Mouse (Mus musculus) erythroblast, embryonic 14.5 days (primary cell): ENCODE data around the gene Ehf. TPM values are rescaled to one million over a fixed set of nuclear protein-coding genes. Genes with fewer than 3 reads are reported as not detected.

Experiments
- H3K27me3 ChIP-seq: 2 replicates; pipeline ENCODE4 v1.6.1; 2012; ENCODE audit warnings: inconsistent platforms; ENCODE audit not compliant: control insufficient read depth
- H3K36me3 ChIP-seq: 2 replicates; pipeline ENCODE4 v1.6.1; 2012; ENCODE audit warnings: mild to moderate bottlenecking, inconsistent platforms; ENCODE audit not compliant: control insufficient read depth
- H3K4me1 ChIP-seq: 2 replicates; pipeline ENCODE4 v1.6.1; 2012; ENCODE audit warnings: inconsistent platforms; ENCODE audit not compliant: control insufficient read depth
- H3K4me3 ChIP-seq: replicated peaks from 2 replicates; pipeline ENCODE3; 2012; ENCODE audit warnings: moderate library complexity, mild to moderate bottlenecking, inconsistent platforms
- H3K9me3 ChIP-seq: 2 replicates; pipeline ENCODE4 v1.6.1; 2012; ENCODE audit warnings: low read length, inconsistent platforms, mixed read lengths; ENCODE audit not compliant: control insufficient read depth
- GATA1 ChIP-seq: IDR thresholded peaks from 2 replicates; pipeline ENCODE4 v1.6.1; 2012; ENCODE audit warnings: low read length, inconsistent platforms, mixed read lengths
- TAL1 ChIP-seq: IDR thresholded peaks from 3 replicates; pipeline ENCODE4 v1.6.1; 2012; ENCODE audit warnings: low read length, inconsistent platforms, mixed read lengths
- polyA plus RNA-seq: library from polyadenylated mRNA; stranded (reverse); fragments of >175 nt; gene quantifications from 2 replicates; pipeline ENCODE4 v1.2.3, GENCODE M21; 2012

Gene Ehf
- polyA plus RNA-seq, 1 experiment, result 0.04 TPM

GRCm38 (mm10) chr2:103274270-103274669, 28.8 kb downstream of the Ehf start:
- Histone ChIP-seq H3K9me3 (no peaks in the 10 kb centered on the region), H3K27me3 (no peaks in the 10 kb centered on the region; the same call in 1 of the 2 replicates), H3K36me3 (no peaks in the 10 kb centered on the region), H3K4me3 (no peak overlapping the region), H3K4me1 (no peaks in the 10 kb centered on the region)
- TF ChIP-seq GATA1, result no peak
- TF ChIP-seq TAL1, result no peak

GRCm38 (mm10) chr2:103271481-103271880, 31.6 kb downstream of the Ehf start:
- H3K36me3 ChIP-seq, result no peaks in the 10 kb centered on the region
- H3K9me3 ChIP-seq, result no peaks in the 10 kb centered on the region
- no peak for TF ChIP-seq TAL1
- no peak for TF ChIP-seq GATA1
- no peaks in the 10 kb centered on the region for H3K4me1 ChIP-seq
- no peaks in the 10 kb centered on the region for H3K27me3 ChIP-seq
- H3K4me3 ChIP-seq, result no peak overlapping the region

- no peaks in the 10 kb centered on the region for H3K4me1 ChIP-seq
- TF ChIP-seq GATA1 (no peak), TAL1 (no peak)
- H3K9me3 ChIP-seq, result no peaks in the 10 kb centered on the region
- no peak overlapping the region for H3K4me3 ChIP-seq
- H3K27me3 ChIP-seq, result no peaks in the 10 kb centered on the region
- H3K36me3 ChIP-seq, result no peaks in the 10 kb centered on the region
Measured at GRCm38 (mm10) chr2:103270556-103271160, 32.4 kb downstream of the Ehf start.

- H3K36me3 ChIP-seq, result no peaks in the 10 kb centered on the region
- H3K9me3 ChIP-seq, result no peaks in the 10 kb centered on the region
- H3K4me1 ChIP-seq, result no peaks in the 10 kb centered on the region
- H3K4me3 ChIP-seq, result no peak overlapping the region
- H3K27me3 ChIP-seq, result no peaks in the 10 kb centered on the region
- TF ChIP-seq TAL1 (no peak), GATA1 (no peak)
Measured at GRCm38 (mm10) chr2:103239086-103239485, 64.0 kb downstream of the Ehf start.

GRCm38 (mm10) chr2:103226781-103227180, 76.3 kb downstream of the Ehf start:
- no peak for TF ChIP-seq GATA1
- no peak for TF ChIP-seq TAL1
- H3K4me1 ChIP-seq, result no peaks in the 10 kb centered on the region
- no peaks in the 10 kb centered on the region for H3K36me3 ChIP-seq
- H3K27me3 ChIP-seq, result no peaks in the 10 kb centered on the region
- no peak overlapping the region for H3K4me3 ChIP-seq
- no peaks in the 10 kb centered on the region for H3K9me3 ChIP-seq

GRCm38 (mm10) chr2:103220871-103221270, 82.2 kb downstream of the Ehf start:
- no peak overlapping the region for H3K4me3 ChIP-seq
- no peaks in the 10 kb centered on the region for H3K27me3 ChIP-seq
- TF ChIP-seq TAL1, result no peak
- TF ChIP-seq GATA1, result no peak
- no peaks in the 10 kb centered on the region for H3K4me1 ChIP-seq
- H3K9me3 ChIP-seq, result no peaks in the 10 kb centered on the region
- no peaks in the 10 kb centered on the region for H3K36me3 ChIP-seq

- no peaks in the 10 kb centered on the region for H3K27me3 ChIP-seq
- TF ChIP-seq TAL1 (no peak), GATA1 (no peak)
- no peak overlapping the region for H3K4me3 ChIP-seq
- no peaks in the 10 kb centered on the region for H3K36me3 ChIP-seq
- no peaks in the 10 kb centered on the region for H3K9me3 ChIP-seq
- H3K4me1 ChIP-seq, result no peaks in the 10 kb centered on the region
Measured at GRCm38 (mm10) chr2:103218323-103218722, 84.8 kb downstream of the Ehf start.

GRCm38 (mm10) chr2:103215801-103216200, 87.3 kb downstream of the Ehf start:
- H3K36me3 ChIP-seq, result no peaks in the 10 kb centered on the region
- H3K27me3 ChIP-seq, result no peaks in the 10 kb centered on the region
- no peaks in the 10 kb centered on the region for H3K4me1 ChIP-seq
- TF ChIP-seq GATA1 (no peak), TAL1 (no peak)
- no peaks in the 10 kb centered on the region for H3K9me3 ChIP-seq
- H3K4me3 ChIP-seq, result no peak overlapping the region

GRCm38 (mm10) chr2:103214861-103215260, 88.2 kb downstream of the Ehf start:
- Histone ChIP-seq H3K9me3 (no peaks in the 10 kb centered on the region), H3K36me3 (no peaks in the 10 kb centered on the region), H3K4me1 (no peaks in the 10 kb centered on the region), H3K27me3 (no peaks in the 10 kb centered on the region), H3K4me3 (no peak overlapping the region)
- no peak for TF ChIP-seq TAL1
- no peak for TF ChIP-seq GATA1

GRCm38 (mm10) chr2:103213547-103213946, 89.5 kb downstream of the Ehf start:
- no peaks in the 10 kb centered on the region for H3K27me3 ChIP-seq
- H3K4me3 ChIP-seq, result no peak overlapping the region
- no peaks in the 10 kb centered on the region for H3K4me1 ChIP-seq
- no peaks in the 10 kb centered on the region for H3K36me3 ChIP-seq
- no peak for TF ChIP-seq GATA1
- TF ChIP-seq TAL1, result no peak
- no peaks in the 10 kb centered on the region for H3K9me3 ChIP-seq

Other genes with a start within 250 kb of the Ehf start
- 0.16 and 0.39 TPM in 2 replicates for gene Pdhx, start 229.8 kb downstream of the Ehf start, polyA plus RNA-seq
- 2.0 and 2.2 TPM in 2 replicates for gene Apip, start 229.6 kb downstream of the Ehf start, polyA plus RNA-seq
- not detected in 2 replicates for gene Elf5, start 108.4 kb upstream of the Ehf start, polyA plus RNA-seq
- 29.0 and 31.9 TPM in 2 replicates for gene Cat, start 181.9 kb upstream of the Ehf start, polyA plus RNA-seq